Mouse (Mus musculus) macrophage (primary cell): ENCODE measurements around the gene Wee1. TPM values are rescaled to one million over a fixed set of nuclear protein-coding genes. Genes with fewer than 3 reads are reported as not detected.

ENCODE experiments used
- polyA plus RNA-seq: library from polyadenylated mRNA; stranded (reverse); fragments of 250-400 nt; gene quantifications from 3 replicates; pipeline ENCODE4 v1.2.4, GENCODE M21; 2018; ENCODE audit warnings: inconsistent platforms

Gene Wee1
- polyA plus RNA-seq, 1 experiment from 2014 or later: 10.7 TPM

Other genes with a start within 250 kb of the Wee1 start
- 50.8 to 79.4 TPM (median 79.0 TPM) in 3 replicates for gene Dennd5a, start 161.6 kb upstream of the Wee1 start, polyA plus RNA-seq
- gene Tmem41b, start 135.1 kb upstream of the Wee1 start, polyA plus RNA-seq: 49.5 to 57.5 TPM (median 51.3 TPM) in 3 replicates
- gene Ipo7, start 103.8 kb upstream of the Wee1 start, polyA plus RNA-seq: 47.4 to 71.0 TPM (median 47.9 TPM) in 3 replicates
- 9.7 to 17.2 TPM (median 11.3 TPM) in 3 replicates for gene Zfp143, start 60.8 kb upstream of the Wee1 start, polyA plus RNA-seq
- gene Swap70, start 99.7 kb downstream of the Wee1 start, polyA plus RNA-seq: 47.8 to 56.9 TPM (median 50.1 TPM) in 3 replicates